Mouse (Mus musculus): ENCODE measurements at regions not wholly inside any gene's neighbourhood (a gene's known extent, or its start where the extent isn't known, plus 50 kb on each side); places are given as distances from the start of the nearest gene placed in this dataset.

GRCm38 (mm10) chr7:70470557-70470956, 104.0 kb upstream of the Nr2f2 start:
- no peak for DNase-seq (ENCODE audit: low spot score in 2 of 2)

DNA sequence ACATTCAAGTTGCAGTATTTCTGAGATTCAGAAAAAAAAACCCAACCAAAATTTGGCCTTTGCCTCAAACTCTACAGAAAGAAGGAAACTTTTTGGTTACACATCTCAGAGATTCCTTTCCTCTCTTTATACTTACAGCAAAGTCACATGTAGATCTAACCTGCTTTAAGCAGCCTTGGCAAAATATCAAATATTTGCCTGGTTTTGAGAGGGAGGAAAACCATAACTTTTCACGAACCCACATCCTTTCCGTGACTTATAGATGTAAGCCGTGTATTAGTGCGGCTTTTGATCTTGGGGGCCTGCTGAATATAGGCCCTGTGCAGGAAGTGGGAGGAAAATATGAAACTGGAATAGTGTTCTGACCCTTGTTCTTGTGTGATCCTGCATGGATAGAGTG, 95.6 kb upstream of the Nr2f2 start:
- no peak for DNase-seq (ENCODE audit: low spot score in 2 of 2)

DNA sequence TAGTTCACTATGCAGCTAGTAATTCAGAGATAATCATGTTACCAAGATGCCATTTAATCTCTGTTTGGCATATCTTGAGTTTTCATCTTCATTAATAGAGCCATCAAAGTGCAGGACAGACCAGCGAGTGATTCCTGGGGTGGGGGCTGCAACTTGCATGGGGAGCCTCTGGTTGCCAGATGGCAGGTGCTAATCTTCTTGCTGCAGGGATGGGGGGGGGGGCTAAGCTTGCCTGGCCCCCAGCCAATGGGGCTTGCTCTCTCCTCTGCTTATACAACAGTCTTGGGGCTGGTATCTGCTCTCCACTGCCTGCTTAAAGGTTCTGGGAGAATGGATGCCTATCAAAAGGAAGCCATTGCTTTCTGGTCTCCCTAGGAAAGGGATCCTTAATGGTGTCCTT, 88.0 kb upstream of the Nr2f2 start:
- no peak for DNase-seq (ENCODE audit: low spot score in 2 of 2)

DNA sequence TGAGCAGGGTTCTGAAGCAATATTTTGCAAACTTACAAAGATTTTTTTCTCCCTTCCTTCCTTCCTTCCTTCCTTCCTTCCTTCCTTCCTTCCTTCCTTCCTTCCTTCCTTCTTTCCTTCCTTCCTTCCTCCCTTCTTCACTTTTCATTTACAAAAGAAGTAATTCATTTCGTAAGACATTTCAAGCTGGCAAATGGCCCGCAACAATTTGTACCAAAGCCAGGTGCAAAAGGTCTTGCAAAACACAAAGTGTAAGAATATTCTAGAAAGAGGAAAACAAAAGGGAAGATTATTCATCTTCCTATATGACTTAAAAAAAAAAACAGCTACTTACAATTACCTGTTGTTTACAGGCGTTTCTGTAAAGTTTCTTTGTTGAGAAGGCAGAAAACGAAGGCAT, 86.3 kb upstream of the Nr2f2 start:
- DNase-seq (ENCODE audit: low spot score in 2 of 2): no peak

- no peak for DNase-seq (ENCODE audit: low spot score in 2 of 2)
These were observed 72.4 kb upstream of the Nr2f2 start for GRCm38 (mm10) chr7:70438908-70439307.

DNA sequence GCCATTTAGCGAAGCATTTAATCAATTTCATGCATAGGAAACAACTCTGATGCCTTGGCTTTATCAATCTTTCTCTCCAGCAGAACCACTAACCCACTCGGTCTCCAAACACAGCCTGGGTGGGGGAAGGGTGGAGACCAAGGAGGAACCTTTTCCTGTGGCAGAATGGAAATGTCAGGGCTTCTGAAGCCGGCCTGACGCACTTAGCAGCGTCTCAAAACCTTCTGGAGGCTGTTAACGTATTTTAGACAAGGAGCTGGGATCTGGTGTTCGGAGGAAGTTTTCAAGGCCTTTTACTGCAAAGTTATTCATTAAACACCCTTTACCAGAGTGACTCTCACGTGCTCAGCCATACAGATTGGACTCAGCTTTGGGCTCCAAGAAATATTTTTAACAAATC, 67.3 kb upstream of the Nr2f2 start:
- DNase-seq (ENCODE audit: low spot score in 2 of 2): no peak

DNA sequence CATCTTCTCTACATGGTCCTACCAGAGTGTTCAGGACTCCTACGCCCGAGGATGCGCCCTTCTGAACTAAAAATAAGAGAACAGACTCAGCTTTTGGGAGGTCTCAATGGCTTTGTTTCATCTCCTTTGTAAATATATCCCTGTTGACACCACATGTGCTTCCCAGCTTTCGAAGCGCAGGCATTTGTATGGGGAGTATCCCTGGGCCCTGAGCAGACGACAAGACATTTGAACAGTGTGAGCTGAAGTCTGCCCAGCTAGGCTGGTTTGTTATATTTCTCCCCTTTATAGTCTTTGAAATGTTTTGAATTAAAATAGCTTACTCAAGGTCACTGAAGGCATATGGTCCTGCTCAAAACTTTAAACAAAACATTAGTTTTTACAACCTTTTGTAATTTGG, 66.8 kb upstream of the Nr2f2 start:
- DNase-seq (ENCODE audit: low spot score in 2 of 2): no peak

DNA sequence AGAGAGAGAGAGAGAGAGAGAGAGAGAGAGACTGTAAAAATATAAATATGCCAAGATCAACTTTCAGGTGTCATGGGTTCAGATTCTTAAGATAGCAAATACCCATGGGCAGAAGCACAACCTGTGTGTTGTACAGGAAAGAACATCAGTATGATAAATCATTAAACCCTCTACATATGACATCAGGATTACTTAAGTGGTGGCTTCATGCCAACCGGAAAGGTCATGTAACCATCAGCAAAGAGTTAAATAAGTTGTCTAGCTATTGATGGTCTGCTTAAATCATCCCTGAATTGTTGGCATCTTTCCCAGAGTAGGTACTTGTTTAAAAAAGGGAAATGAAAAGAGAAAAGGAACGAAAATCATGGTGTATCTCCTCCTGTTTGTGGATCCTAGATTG, 65.2 kb upstream of the Nr2f2 start:
- no peak for DNase-seq (ENCODE audit: low spot score in 2 of 2)

GRCm38 (mm10) chr7:70429326-70429725, 62.8 kb upstream of the Nr2f2 start:
- DNase-seq (ENCODE audit: low spot score in 2 of 2): peak in 1 of 2 experiments; percentile 39

- DNase-seq (ENCODE audit: low spot score in 2 of 2): no peak
These were observed 57.7 kb upstream of the Nr2f2 start for GRCm38 (mm10) chr7:70424231-70424620.

DNA sequence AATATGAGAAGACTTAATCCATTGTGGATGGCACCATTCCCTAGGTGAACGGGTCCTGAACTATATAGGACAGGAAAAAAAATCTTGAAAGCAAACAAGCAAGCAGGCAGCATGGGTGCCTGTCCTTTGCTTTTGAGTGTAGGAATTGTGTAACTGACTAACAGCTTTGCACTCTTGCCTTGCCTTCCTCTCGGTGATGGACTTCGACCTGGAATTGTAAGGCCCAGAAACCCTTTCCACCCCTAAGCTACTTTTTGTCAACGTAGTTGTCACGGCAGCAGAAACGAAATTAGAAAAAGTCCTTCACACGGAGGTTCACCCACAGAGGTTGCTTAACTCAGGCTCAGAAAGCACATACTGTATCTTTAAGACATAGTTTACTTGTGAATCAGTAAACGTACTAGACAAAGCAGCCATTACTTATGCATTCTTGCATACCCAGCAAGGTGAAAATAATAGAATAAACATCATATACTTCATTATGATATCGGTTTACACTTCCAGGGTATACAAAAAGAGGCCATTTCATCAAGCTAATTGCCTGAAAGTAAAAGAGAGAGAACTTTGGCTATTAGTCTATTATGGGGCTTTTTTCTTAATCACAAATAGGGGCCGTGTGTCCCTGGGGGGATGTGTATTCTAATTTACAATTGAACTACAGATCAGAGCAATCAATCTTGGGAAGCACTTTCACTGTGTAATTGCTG, 57.1 kb upstream of the Nr2f2 start:
- DNase-seq (ENCODE audit: low spot score in 2 of 2): no peak

GRCm38 (mm10) chr7:70416185-70416941, 49.8 kb upstream of the Nr2f2 start:
- DNase-seq (ENCODE audit: low spot score in 2 of 2): no peak
